Mouse (Mus musculus) stomach, embryonic 16.5 days (tissue): ENCODE measurements around the gene Rcbtb2. TPM values are rescaled to one million over a fixed set of nuclear protein-coding genes. Genes with fewer than 3 reads are reported as not detected.

ENCODE experiments used
- ATAC-seq: fragments of 200-750 bp; cut with Nextera tagmentation; 2 replicates; pipeline ENCODE4 v1.8.0; 2017; ENCODE audit warnings: moderate number of reproducible peaks, moderate TSS enrichment; ENCODE audit not compliant: insufficient read depth, low FRiP score
- H3K27ac ChIP-seq: fragments of 300-500 bp; sonication (generic); 2 replicates; pipeline ENCODE4 v1.5.1; 2014; ENCODE audit warnings: low read length
- H3K27me3 ChIP-seq: fragments of 300-500 bp; sonication (generic); 2 replicates; pipeline ENCODE4 v1.6.1; 2014; ENCODE audit warnings: low read length, control low read depth, mixed read lengths; ENCODE audit not compliant: control insufficient read depth, insufficient read depth
- H3K36me3 ChIP-seq: fragments of 300-500 bp; sonication (generic); 2 replicates; pipeline ENCODE4 v1.6.1; 2014; ENCODE audit warnings: low read length; ENCODE audit not compliant: control insufficient read depth, insufficient read depth
- H3K4me1 ChIP-seq: fragments of 300-500 bp; sonication (generic); 2 replicates; pipeline ENCODE4 v1.6.1; 2014; ENCODE audit warnings: low read length, control low read depth, mixed read lengths; ENCODE audit not compliant: control insufficient read depth, insufficient read depth
- H3K4me2 ChIP-seq: fragments of 300-500 bp; sonication (generic); 2 replicates; pipeline ENCODE4 v1.6.1; 2014; ENCODE audit warnings: low read depth, low read length, mixed read lengths
- H3K4me3 ChIP-seq: fragments of 300-500 bp; sonication (generic); replicated peaks from 2 replicates; pipeline ENCODE4 v1.5.1; 2014; ENCODE audit warnings: mild to moderate bottlenecking, low read length
- H3K9ac ChIP-seq: fragments of 300-500 bp; sonication (generic); 2 replicates; pipeline ENCODE4 v1.6.1; 2014; ENCODE audit warnings: low read length
- H3K9me3 ChIP-seq: fragments of 300-500 bp; sonication (generic); replicated peaks from 2 replicates; pipeline ENCODE4 v1.6.1; 2016; ENCODE audit warnings: low read length, control low read depth; ENCODE audit not compliant: control insufficient read depth
- WGBS: fragments of 180-500 bp; shearing (Covaris S2); extraction: QIAGEN DNeasy Blood & Tissue Kit; methylation state at CpG from one replicate; pipeline ENCODE4 v1.1.7; 2014; 5-methylcytosine and 5-hydroxymethylcytosine counted together
- polyA plus RNA-seq: library from polyadenylated mRNA; unstranded; fragments of >200 nt; fragmentation: Nextera tagmentation; extraction: Ambion mirVana; gene quantifications from 2 replicates; pipeline ENCODE4 v1.2.1, GENCODE M21; 2015

The Rcbtb2 gene
- polyA plus RNA-seq, 1 experiment from 2014 or later, result 69.4 TPM

GRCm38 (mm10) chr14:73139866-73140265 is 17.0 kb downstream of the Rcbtb2 start:
- H3K4me1 ChIP-seq, result peaks cover 9% of the 10 kb centered on the region; the same call in 1 of the 2 replicates
- 64% methylated on average over 5 of the region's 5 CpGs for WGBS
- no peak overlapping the region for H3K27ac ChIP-seq
- no peak for ATAC-seq
- no peaks in the 10 kb centered on the region for H3K9me3 ChIP-seq
- no peaks in the 10 kb centered on the region for H3K27me3 ChIP-seq
- no peak overlapping the region for H3K4me3 ChIP-seq
- H3K36me3 ChIP-seq, result no peaks in the 10 kb centered on the region
- H3K9ac ChIP-seq, result no peak overlapping the region
- no peak overlapping the region for H3K4me2 ChIP-seq

GRCm38 (mm10) chr14:73141800-73142199 is 19.0 kb downstream of the Rcbtb2 start:
- no peak for ATAC-seq
- Histone ChIP-seq H3K4me1 (peaks cover 9% of the 10 kb centered on the region; the same call in 1 of the 2 replicates), H3K9ac (no peak overlapping the region), H3K4me3 (no peak overlapping the region), H3K36me3 (no peaks in the 10 kb centered on the region), H3K9me3 (no peaks in the 10 kb centered on the region), H3K27me3 (no peaks in the 10 kb centered on the region), H3K27ac (peak overlapping the region; percentile 2; the same call in 1 of the 2 replicates), H3K4me2 (no peak overlapping the region)
- 66% methylated on average over 3 of the region's 3 CpGs for WGBS

- Histone ChIP-seq H3K4me3 (peak overlapping the region; percentile 80), H3K27me3 (no peaks in the 10 kb centered on the region), H3K27ac (peak overlapping the region; percentile 99), H3K9ac (peak overlapping the region; percentile 92), H3K9me3 (no peaks in the 10 kb centered on the region), H3K4me2 (peak overlapping the region; percentile 72), H3K4me1 (peaks cover 12% of the 10 kb centered on the region; the same call in 1 of the 2 replicates), H3K36me3 (no peaks in the 10 kb centered on the region)
- 2% methylated on average over 11 of the region's 11 CpGs for WGBS
- no peak for ATAC-seq
Measured at GRCm38 (mm10) chr14:73142421-73142895, 19.6 kb downstream of the Rcbtb2 start.

DNA sequence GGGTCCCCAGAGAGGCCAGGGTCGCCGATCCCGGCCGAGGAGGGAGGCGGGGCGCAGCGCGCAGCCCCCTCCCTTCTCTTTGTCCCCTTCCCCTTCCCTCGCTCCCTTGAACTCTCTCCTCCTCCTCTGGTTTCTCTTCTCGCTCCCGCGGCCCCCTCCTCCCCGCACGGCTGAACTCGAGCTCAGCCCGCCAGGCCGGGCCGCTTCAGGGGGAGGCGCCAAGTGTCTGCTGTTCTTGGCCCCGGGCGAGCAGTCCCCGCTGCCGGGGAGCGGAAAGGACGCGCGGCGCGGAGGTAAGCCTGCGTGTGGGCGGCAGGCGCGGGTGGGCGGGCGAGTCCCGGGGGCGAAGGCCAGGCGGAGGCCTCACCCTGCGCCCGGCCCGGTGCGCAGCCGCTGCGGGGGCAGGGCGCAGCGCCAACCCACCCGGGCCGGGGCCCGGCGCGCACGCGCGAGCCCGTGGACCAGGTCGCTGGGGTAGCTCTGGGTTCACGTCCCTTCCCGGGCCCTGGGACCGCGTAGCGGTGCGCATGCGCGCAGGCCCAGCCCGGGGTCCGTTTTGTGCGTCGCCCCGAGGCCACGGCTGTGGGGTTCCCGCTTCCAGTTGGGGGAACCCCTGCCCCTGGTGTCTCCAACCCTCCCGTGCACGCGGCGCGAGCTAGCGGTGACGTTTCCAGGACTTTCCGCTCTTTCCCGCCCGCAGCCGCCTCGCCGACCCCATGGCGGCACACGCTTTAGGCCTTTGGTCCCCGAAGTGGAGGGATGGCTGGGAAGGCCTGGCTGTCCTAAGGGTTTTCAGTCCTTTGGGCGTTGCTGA is 20.3 kb downstream of the Rcbtb2 start:
- Histone ChIP-seq H3K9ac (peak overlapping the region; percentile 92), H3K4me2 (peak overlapping the region; percentile 72), H3K36me3 (no peaks in the 10 kb centered on the region), H3K9me3 (no peaks in the 10 kb centered on the region), H3K4me1 (peaks cover 16% of the 10 kb centered on the region; the same call in 1 of the 2 replicates), H3K4me3 (peak overlapping the region; percentile 80), H3K27me3 (no peaks in the 10 kb centered on the region), H3K27ac (peak overlapping the region; percentile 99)
- ATAC-seq, result peak; percentile 92
- 0% methylated on average over 84 of the region's 88 CpGs for WGBS

DNA sequence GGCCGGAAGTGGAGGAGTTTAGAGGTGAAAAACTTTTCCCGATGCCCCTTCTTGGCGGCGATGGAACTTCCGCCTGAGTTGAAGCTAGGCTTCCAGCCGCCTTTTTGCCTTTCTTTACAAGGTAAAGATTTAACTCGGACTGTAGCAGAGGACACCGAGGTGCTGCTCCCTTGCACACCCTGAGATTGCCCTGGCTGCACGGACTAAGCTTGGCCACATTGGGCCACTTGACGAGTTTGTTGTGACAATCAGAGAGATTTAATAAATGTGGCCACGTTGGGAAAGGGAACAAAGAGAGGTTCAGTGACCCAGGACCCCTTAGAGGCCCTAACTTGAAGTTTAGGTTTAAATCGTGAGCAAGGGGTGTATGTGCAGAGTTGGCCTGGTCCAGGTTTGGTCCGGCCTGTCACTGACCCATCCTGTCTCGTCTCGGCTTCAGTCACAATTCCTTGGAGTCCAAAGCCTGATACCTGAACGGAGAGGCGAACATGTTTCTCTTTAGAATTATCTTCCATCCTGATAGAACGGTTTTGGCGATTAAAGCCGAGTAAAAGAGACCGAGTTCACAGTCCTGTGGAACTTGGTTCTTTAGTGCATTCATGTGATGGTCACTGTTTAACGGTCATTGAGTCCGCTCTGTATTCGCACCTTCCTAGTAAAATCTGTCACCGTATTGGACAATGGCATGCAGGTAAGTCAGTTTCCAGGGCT is 21.0 kb downstream of the Rcbtb2 start:
- H3K4me2 ChIP-seq, result peak overlapping the region; percentile 72
- 35% methylated on average over 25 of the region's 25 CpGs for WGBS

DNA sequence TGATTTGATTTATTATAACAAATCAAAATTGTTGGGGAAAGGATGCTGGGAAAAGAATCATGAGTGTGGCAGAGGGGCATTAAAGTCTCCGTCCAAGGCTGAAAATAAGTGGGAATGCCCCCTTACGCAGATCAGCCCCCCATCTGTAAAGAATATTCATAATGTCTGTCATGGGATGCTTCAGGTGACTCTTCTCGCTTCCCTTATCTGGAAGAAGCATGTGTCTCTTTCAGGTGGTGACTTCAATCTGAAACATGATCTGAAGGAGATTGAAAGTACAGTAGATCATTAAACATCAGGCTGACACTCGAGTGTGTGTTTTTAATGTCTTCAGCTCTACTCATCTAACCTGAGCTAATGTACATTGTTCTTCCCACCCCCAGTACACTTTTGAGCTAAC is 22.7 kb downstream of the Rcbtb2 start:
- no peak overlapping the region for H3K27ac ChIP-seq
- no peak overlapping the region for H3K4me2 ChIP-seq
- H3K4me1 ChIP-seq, result peaks cover 16% of the 10 kb centered on the region; the same call in 1 of the 2 replicates
- 84% methylated on average over 4 of the region's 4 CpGs for WGBS
- H3K27me3 ChIP-seq, result no peaks in the 10 kb centered on the region
- H3K9me3 ChIP-seq, result no peaks in the 10 kb centered on the region
- H3K36me3 ChIP-seq, result no peaks in the 10 kb centered on the region
- ATAC-seq, result no peak
- H3K9ac ChIP-seq, result no peak overlapping the region
- H3K4me3 ChIP-seq, result no peak overlapping the region

More for the DNA sequence above, 21.0 kb downstream of the Rcbtb2 start:
- Histone ChIP-seq H3K9ac (peak overlapping the region; percentile 92), H3K9me3 (no peaks in the 10 kb centered on the region), H3K27ac (peak overlapping the region; percentile 99), H3K36me3 (no peaks in the 10 kb centered on the region), H3K4me1 (peaks cover 16% of the 10 kb centered on the region; the same call in 1 of the 2 replicates), H3K4me3 (peak overlapping the region; percentile 80), H3K27me3 (no peaks in the 10 kb centered on the region)
- ATAC-seq, result no peak

- H3K9me3 ChIP-seq, result no peaks in the 10 kb centered on the region
- 50% methylated on average over 3 of the region's 3 CpGs for WGBS
- H3K4me1 ChIP-seq, result peaks cover 16% of the 10 kb centered on the region; the same call in 1 of the 2 replicates
- H3K36me3 ChIP-seq, result 0 out of 2 replicates have a peak, but pooled peaks cover 3% of the 10 kb centered on the region
- H3K27ac ChIP-seq, result no peak overlapping the region
- H3K4me3 ChIP-seq, result no peak overlapping the region
- ATAC-seq, result no peak
- H3K4me2 ChIP-seq, result no peak overlapping the region
- no peaks in the 10 kb centered on the region for H3K27me3 ChIP-seq
- no peak overlapping the region for H3K9ac ChIP-seq
Measured at GRCm38 (mm10) chr14:73146721-73147120, 23.9 kb downstream of the Rcbtb2 start.

DNA sequence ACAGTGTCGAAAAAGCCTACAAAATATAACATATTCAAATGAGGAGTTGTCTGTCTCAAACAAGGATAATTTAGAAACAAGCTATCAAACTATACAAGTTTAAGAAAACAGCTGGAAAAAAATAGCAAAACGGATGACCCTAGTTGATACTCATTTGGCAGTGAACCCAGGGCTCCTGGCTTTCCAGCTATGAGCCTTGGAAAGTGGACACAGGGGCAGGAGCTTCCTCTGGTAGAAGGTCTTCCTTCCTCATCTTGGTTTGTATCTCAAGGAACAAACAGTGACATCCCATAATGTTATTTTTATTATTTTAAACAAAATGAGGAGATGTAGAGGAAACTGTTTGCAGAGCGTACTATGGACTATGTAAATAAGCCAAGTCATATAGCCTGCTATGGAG is 25.3 kb downstream of the Rcbtb2 start:
- H3K9ac ChIP-seq, result no peak overlapping the region
- H3K4me2 ChIP-seq, result no peak overlapping the region
- 75% methylated on average over 3 of the region's 3 CpGs for WGBS
- H3K9me3 ChIP-seq, result no peaks in the 10 kb centered on the region
- no peaks in the 10 kb centered on the region for H3K27me3 ChIP-seq
- no peak overlapping the region for H3K4me3 ChIP-seq
- no peak for ATAC-seq
- 0 out of 2 replicates have a peak, but pooled peaks cover 4% of the 10 kb centered on the region for H3K36me3 ChIP-seq
- H3K27ac ChIP-seq, result no peak overlapping the region
- peaks cover 14% of the 10 kb centered on the region; the same call in 1 of the 2 replicates for H3K4me1 ChIP-seq

- Histone ChIP-seq H3K9me3 (no peaks in the 10 kb centered on the region), H3K27ac (no peak overlapping the region), H3K36me3 (peaks cover 29% of the 10 kb centered on the region), H3K4me1 (no peaks in the 10 kb centered on the region), H3K27me3 (no peaks in the 10 kb centered on the region), H3K9ac (no peak overlapping the region), H3K4me2 (no peak overlapping the region), H3K4me3 (no peak overlapping the region)
- ATAC-seq, result no peak
- 95% methylated on average over 4 of the region's 5 CpGs for WGBS
Measured at GRCm38 (mm10) chr14:73161303-73161702, 38.5 kb downstream of the Rcbtb2 start.
